Mouse (Mus musculus) thymus, adult 2 months (tissue): ENCODE measurements around the gene Mcm7. TPM values are rescaled to one million over a fixed set of nuclear protein-coding genes. Genes with fewer than 3 reads are reported as not detected.

ENCODE experiments used
- DNase-seq: peaks from one replicate; pipeline ENCODE4 v3.0.0; 2021
- H3K27ac ChIP-seq: fragments of 200-500 bp; 2 replicates; pipeline ENCODE4 v1.5.1; 2012; ENCODE audit warnings: low read length, control low read depth; ENCODE audit not compliant: control insufficient read depth, insufficient read depth
- H3K27me3 ChIP-seq: fragments of 200-500 bp; 2 replicates; pipeline ENCODE4 v1.6.1; 2012; ENCODE audit warnings: mild to moderate bottlenecking, low read length, moderate library complexity, mixed read lengths; ENCODE audit not compliant: control insufficient read depth, insufficient read depth
- H3K36me3 ChIP-seq: fragments of 200-500 bp; 2 replicates; pipeline ENCODE4 v1.6.1; 2012; ENCODE audit warnings: mild to moderate bottlenecking, low read length, moderate library complexity; ENCODE audit not compliant: control insufficient read depth, insufficient read depth
- H3K4me1 ChIP-seq: fragments of 200-500 bp; replicated peaks from 2 replicates; pipeline ENCODE4 v1.6.1; 2012; ENCODE audit warnings: low read length; ENCODE audit not compliant: control insufficient read depth, insufficient read depth
- H3K4me3 ChIP-seq: fragments of 200-500 bp; 2 replicates; pipeline ENCODE4 v1.5.1; 2012; ENCODE audit warnings: mild to moderate bottlenecking, low read length, control low read depth, moderate library complexity; ENCODE audit not compliant: control insufficient read depth, insufficient read depth
- CTCF ChIP-seq: fragments of 200-500 bp; IDR thresholded peaks from 2 replicates; pipeline ENCODE4 v1.5.1; 2012; ENCODE audit warnings: mild to moderate bottlenecking, control low read depth, low read length, moderate library complexity, borderline replicate concordance; ENCODE audit not compliant: control insufficient read depth, poor library complexity, insufficient read depth; ENCODE audit errors: extremely low read depth
- POLR2A ChIP-seq: fragments of 200-500 bp; IDR thresholded peaks from 2 replicates; pipeline ENCODE4 v1.6.1; 2012; ENCODE audit warnings: mild to moderate bottlenecking, low read length, control low read depth, moderate library complexity; ENCODE audit not compliant: control insufficient read depth, poor library complexity, insufficient read depth; ENCODE audit errors: extremely low read depth
- WGBS: fragments of 180-500 bp; shearing (Covaris S2); methylation state at CpG from one replicate; pipeline ENCODE4 v1.1.7; 2018; 5-methylcytosine and 5-hydroxymethylcytosine counted together
- polyA plus RNA-seq: library from polyadenylated mRNA; depleted of rRNA; stranded (reverse); fragments of >200 nt; gene quantifications from 2 replicates; pipeline ENCODE4 v1.2.3, GENCODE M21; 2012; rRNA removed

Mcm7 gene
- polyA plus RNA-seq, 1 experiment = 181 TPM

DNA sequence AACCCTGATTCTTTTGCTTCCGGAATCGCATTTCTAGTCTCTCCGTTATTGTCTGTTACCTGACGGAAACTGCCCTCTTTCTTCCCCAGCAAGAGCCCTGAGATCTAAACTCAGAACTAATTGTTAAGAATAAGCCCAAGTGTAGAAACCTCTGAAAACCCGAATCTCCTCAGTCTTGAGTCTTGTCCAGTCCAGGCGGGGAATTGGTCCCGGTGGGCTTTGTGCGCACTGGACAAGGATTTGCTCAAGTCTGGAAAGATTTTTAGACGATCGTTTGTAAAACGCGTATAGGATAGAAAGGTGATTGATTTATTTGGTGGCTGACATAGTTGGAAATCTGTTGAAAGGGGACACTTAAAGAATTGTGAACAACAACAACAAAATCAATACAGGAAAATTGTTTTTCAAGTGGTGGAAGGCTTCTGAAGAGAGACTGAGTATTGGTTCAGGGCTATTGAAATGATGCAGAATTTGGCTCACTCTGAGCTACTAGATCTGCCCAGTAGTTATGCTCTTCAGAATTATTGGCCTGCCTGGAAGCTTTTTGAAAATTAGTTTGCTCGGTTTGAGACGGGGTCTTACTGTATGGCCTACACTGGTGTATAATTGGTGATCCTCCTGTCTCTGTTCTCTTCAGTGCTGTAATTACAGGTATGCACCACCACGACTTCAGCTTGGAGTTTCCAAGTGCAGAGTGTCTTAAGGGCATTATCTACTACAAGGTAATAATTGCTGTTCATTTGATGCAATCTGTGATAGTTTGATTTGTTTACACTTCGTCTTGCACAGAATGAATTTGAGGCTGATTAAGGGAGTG is 54.8 kb downstream of the Mcm7 start:
- no peaks in the 10 kb centered on the region for H3K27me3 ChIP-seq
- 6% methylated on average over 16 of the region's 16 CpGs for WGBS
- peak overlapping the region; percentile 94 for H3K4me3 ChIP-seq
- no peak for TF ChIP-seq POLR2A
- no peak for TF ChIP-seq CTCF
- peak overlapping the region; percentile 78 for H3K27ac ChIP-seq
- peaks cover 4% of the 10 kb centered on the region for H3K4me1 ChIP-seq
- no peak for DNase-seq
- H3K36me3 ChIP-seq = no peaks in the 10 kb centered on the region

DNA sequence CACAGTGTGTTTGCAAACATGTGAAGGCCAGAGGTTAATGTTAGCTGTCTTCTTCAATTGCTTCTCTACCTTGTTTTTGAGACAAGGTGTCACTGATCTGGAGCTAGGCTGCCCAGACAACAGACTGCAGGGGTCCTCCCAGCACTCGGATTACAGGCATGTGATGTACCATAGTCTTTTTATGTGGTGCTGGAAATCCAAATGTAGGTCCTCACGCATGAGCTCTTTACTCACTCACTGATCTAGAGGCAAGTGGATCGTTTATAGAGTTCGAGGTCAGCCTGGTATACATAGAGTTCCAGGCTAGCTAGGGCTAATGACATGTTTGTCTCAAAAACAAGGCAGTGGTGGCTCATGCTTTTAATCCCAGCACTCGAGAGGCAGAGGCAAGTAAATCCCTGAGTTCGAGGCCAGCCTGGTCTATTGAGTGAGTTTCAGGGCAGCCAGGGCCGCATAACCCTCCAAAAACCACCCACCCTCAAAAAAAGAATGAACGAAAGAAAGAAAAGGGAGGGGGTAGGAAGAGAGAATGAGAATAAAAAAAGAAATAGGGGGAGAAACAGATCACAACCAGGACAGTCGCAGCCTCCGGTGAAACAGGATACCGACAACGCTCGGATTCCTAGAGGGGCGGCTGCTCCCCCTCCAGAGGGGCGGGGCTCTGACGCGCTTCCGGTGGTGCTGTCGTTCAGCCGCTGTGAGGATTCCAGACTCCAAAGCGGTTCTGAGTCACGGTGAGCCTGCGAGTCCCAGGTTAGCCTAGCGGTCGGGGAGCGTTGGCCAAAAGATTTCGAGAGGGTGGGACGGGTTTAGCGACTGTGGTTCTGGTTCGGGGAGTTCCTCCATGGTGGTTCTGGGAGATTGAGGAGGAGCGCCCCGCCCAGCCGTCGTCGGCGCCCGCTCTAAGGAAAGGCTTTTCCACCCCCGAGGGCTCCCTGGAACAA is 55.7 kb downstream of the Mcm7 start, which contains the start of gene Zscan21:
Zscan21 (plus strand) TSS at position 649 of the 944 bp plus-strand sequence.
- Histone ChIP-seq H3K4me1 (peaks cover 4% of the 10 kb centered on the region), H3K27ac (peak within 1 kb of the TSS; percentile 78), H3K36me3 (no peaks in the 10 kb centered on the region), H3K27me3 (no peaks in the 10 kb centered on the region), H3K4me3 (peak within 1 kb of the TSS; percentile 94)
- TF ChIP-seq CTCF (peak; percentile 19; the same call in 1 of the 2 replicates), POLR2A (peak; percentile 78)
- DNase-seq = peak; percentile 89
- 8% methylated on average over 38 of the region's 38 CpGs for WGBS

Other genes with a start within 250 kb of the Mcm7 start
- gene Gjc3, start 209.3 kb downstream of the Mcm7 start, polyA plus RNA-seq = 0.03 and 0.09 TPM in 2 replicates
- 0.96 TPM in 1 of 2 replicates, not detected in the other for gene Azgp1, start 190.9 kb downstream of the Mcm7 start, polyA plus RNA-seq
- gene Smok3a, start 151.2 kb downstream of the Mcm7 start, polyA plus RNA-seq = not detected in 2 replicates
- not detected in 2 replicates for gene Smok3b, start 151.0 kb downstream of the Mcm7 start, polyA plus RNA-seq
- not detected in 2 replicates for gene Smok3c, start 119.2 kb downstream of the Mcm7 start, polyA plus RNA-seq
- gene Zkscan1, start 87.3 kb downstream of the Mcm7 start, polyA plus RNA-seq = 5.1 and 5.9 TPM in 2 replicates
- gene Zscan21, start 55.5 kb downstream of the Mcm7 start, polyA plus RNA-seq = 11.1 and 13.0 TPM in 2 replicates
- 3.3 and 3.6 TPM in 2 replicates for gene Zfp113, start 16.7 kb downstream of the Mcm7 start, polyA plus RNA-seq
- gene Cops6, start 11.4 kb downstream of the Mcm7 start, polyA plus RNA-seq = 78.7 and 92.0 TPM in 2 replicates
- 42.9 and 44.2 TPM in 2 replicates for gene Ap4m1, start 420 bp downstream of the Mcm7 start, polyA plus RNA-seq
- 106 and 108 TPM in 2 replicates for gene Taf6, start 15.0 kb upstream of the Mcm7 start, polyA plus RNA-seq
- 8.9 and 9.2 TPM in 2 replicates for gene Cnpy4, start 15.1 kb upstream of the Mcm7 start, polyA plus RNA-seq
- 6.7 and 7.6 TPM in 2 replicates for gene Mblac1, start 21.9 kb upstream of the Mcm7 start, polyA plus RNA-seq
- 0.73 and 0.87 TPM in 2 replicates for gene Nxpe5, start 53.5 kb upstream of the Mcm7 start, polyA plus RNA-seq
- gene Lamtor4, start 83.1 kb upstream of the Mcm7 start, polyA plus RNA-seq = 131 and 162 TPM in 2 replicates
- gene BC037034, start 91.6 kb upstream of the Mcm7 start, polyA plus RNA-seq = 142 and 146 TPM in 2 replicates
- 1.3 and 1.4 TPM in 2 replicates for gene Gal3st4, start 100.4 kb upstream of the Mcm7 start, polyA plus RNA-seq
- 0.04 and 0.08 TPM in 2 replicates for gene Gm43720, start 107.5 kb upstream of the Mcm7 start, polyA plus RNA-seq
- 35.8 and 41.6 TPM in 2 replicates for gene Gpc2, start 107.6 kb upstream of the Mcm7 start, polyA plus RNA-seq
- gene Stag3, start 107.8 kb upstream of the Mcm7 start, polyA plus RNA-seq = 4.7 and 5.4 TPM in 2 replicates
- 2.8 TPM in 2 replicates for gene Pvrig, start 169.5 kb upstream of the Mcm7 start, polyA plus RNA-seq